Mouse (Mus musculus): Measurements from ENCODE around the gene Ddx20.
"Not testable (repeated sequence)": the region's sequence is repeated elsewhere in the genome, so short reads cannot be mapped to it uniquely, and the experiment has no call there.

Gene Ddx20

GRCm38 (mm10) chr3:105705061-105705549, 17.7 kb upstream of the Ddx20 start:
- DNase-seq (ENCODE audit: low spot score) = no peak

- DNase-seq (ENCODE audit: low spot score) = no peak
Measured at GRCm38 (mm10) chr3:105704031-105705008, 16.9 kb upstream of the Ddx20 start, which contains the start of gene Inka2. Gene Inka2 (plus strand): TSS chr3:105704599.

GRCm38 (mm10) chr3:105703571-105703970, 16.2 kb upstream of the Ddx20 start:
- no peak for DNase-seq (ENCODE audit: low spot score)

- DNase-seq (ENCODE audit: low spot score) = no peak
Measured at GRCm38 (mm10) chr3:105701399-105701798, 14.0 kb upstream of the Ddx20 start.

- DNase-seq (ENCODE audit: low spot score) = not testable (repeated sequence)
Measured at GRCm38 (mm10) chr3:105700786-105701185, 13.4 kb upstream of the Ddx20 start.

- no peak for DNase-seq (ENCODE audit: low spot score)
Measured at GRCm38 (mm10) chr3:105699241-105699933, 12.0 kb upstream of the Ddx20 start.

- no peak for DNase-seq (ENCODE audit: low spot score)
Measured at GRCm38 (mm10) chr3:105698311-105698710, 10.9 kb upstream of the Ddx20 start.

- DNase-seq (ENCODE audit: low spot score) = no peak
Measured at GRCm38 (mm10) chr3:105697148-105697441, 9.7 kb upstream of the Ddx20 start.

GRCm38 (mm10) chr3:105696387-105697147, 9.2 kb upstream of the Ddx20 start:
- no peak for DNase-seq (ENCODE audit: low spot score)

- DNase-seq (ENCODE audit: low spot score) = no peak
Measured at GRCm38 (mm10) chr3:105695476-105696386, 8.4 kb upstream of the Ddx20 start.

- DNase-seq (ENCODE audit: low spot score) = no peak
Measured at GRCm38 (mm10) chr3:105693327-105694080, 6.1 kb upstream of the Ddx20 start.

GRCm38 (mm10) chr3:105688536-105688935, 1.2 kb upstream of the Ddx20 start:
- DNase-seq (ENCODE audit: low spot score) = no peak

GRCm38 (mm10) chr3:105686394-105687323, 715 bp downstream of the Ddx20 start:
- DNase-seq (ENCODE audit: low spot score) = no peak

- DNase-seq (ENCODE audit: low spot score) = no peak
Measured at GRCm38 (mm10) chr3:105680346-105680745, 7.0 kb downstream of the Ddx20 start.

GRCm38 (mm10) chr3:105675932-105676331, 11.4 kb downstream of the Ddx20 start:
- no peak for DNase-seq (ENCODE audit: low spot score)

GRCm38 (mm10) chr3:105674595-105675218, 12.7 kb downstream of the Ddx20 start:
- peak; percentile 76 for DNase-seq (ENCODE audit: low spot score)

GRCm38 (mm10) chr3:105670801-105671200, 16.6 kb downstream of the Ddx20 start:
- DNase-seq (ENCODE audit: low spot score) = no peak

GRCm38 (mm10) chr3:105669776-105670175, 17.6 kb downstream of the Ddx20 start:
- DNase-seq (ENCODE audit: low spot score) = no peak

- no peak for DNase-seq (ENCODE audit: low spot score)
Measured at GRCm38 (mm10) chr3:105668161-105668560, 19.2 kb downstream of the Ddx20 start.
